8 mouse cellular contexts compared by ENCODE assay signal in the genomic region with DNA sequence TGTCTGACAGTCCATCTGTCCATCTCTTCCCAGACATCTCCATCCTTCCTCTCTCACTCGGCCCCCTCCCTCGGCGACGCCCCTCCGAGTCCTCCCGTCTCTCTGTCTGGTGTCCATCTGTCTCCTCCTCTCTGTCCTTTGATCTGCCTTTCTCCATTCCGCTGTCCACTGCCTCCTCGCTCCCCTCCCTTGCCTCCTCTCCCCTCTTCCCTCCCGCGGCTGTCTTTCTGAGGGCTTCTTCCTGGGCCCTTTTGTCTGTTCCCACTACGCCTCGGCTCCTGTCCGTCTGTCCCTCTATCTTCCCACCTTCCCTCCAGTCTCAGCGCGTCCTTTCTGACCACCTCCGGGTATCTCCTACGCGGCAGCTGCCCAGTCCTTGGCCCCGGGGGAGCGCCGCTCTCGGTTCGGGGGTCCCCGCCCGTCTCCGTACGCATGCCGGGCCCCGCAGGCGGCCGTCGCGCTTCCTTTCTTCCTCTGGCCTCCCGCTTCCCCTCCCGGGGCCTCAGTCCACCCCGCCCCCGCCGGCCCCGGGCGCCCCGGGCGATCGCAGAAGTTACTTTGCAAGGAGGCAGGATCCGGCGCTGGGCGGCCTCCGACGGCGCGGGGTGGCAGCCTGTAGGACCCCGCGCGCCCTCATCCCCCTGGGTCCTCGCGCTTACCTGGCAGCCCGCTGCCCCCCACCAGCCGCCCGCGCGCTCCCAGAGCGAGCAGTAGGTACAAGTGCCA. TPM values are rescaled to one million over a fixed set of nuclear protein-coding genes. Genes with fewer than 3 reads are reported as not detected.
DNase-seq lines count a peak whose midpoint lies in the region; ATAC-seq and TF ChIP-seq lines count a peak whose summit lies in the region.

No protein-coding gene starts in this region.

- no peaks in the 10 kb centered on the region for H3K36me3 ChIP-seq in hindbrain, embryonic 16.5 days (ENCODE audit: control insufficient read depth, insufficient read depth, low read length)
- no peaks in the 10 kb centered on the region for H3K36me3 ChIP-seq in lung, embryonic 16.5 days (ENCODE audit: control insufficient read depth, insufficient read depth, low read length)

- WGBS in cerebellum, adult 2 months = 1% methylated on average over 61 of the region's 61 CpGs
- under 1% methylated on average over 46 of the region's 61 CpGs for WGBS in hindbrain, embryonic 16.5 days
- WGBS in lung, embryonic 16.5 days = under 1% methylated on average over 52 of the region's 61 CpGs

- peak overlapping the region; percentile 22 for H3K4me3 ChIP-seq in cerebellum, adult 2 months (replicated peaks; ENCODE audit: insufficient read depth, low read depth, low read length)
- H3K4me3 ChIP-seq in hindbrain, embryonic 16.5 days (ENCODE audit: low read length) = peak overlapping the region; percentile 49
- H3K4me3 ChIP-seq in lung, embryonic 16.5 days (ENCODE audit: low read length) = peak overlapping the region; percentile 62

- ATAC-seq in hindbrain, embryonic 16.5 days = peak; percentile 11
- peak; percentile 40 for ATAC-seq in lung, embryonic 16.5 days (ENCODE audit: low read depth)

- H3K27ac ChIP-seq in cerebellum, adult 2 months (ENCODE audit: insufficient read depth, low read length) = no peak overlapping the region
- H3K27ac ChIP-seq in hindbrain, embryonic 16.5 days (ENCODE audit: low read depth, low read length) = no peak overlapping the region
- no peak overlapping the region for H3K27ac ChIP-seq in lung, embryonic 16.5 days (ENCODE audit: low read length)

- no peak for TF ChIP-seq POLR2A in cerebellum, adult 2 months (IDR thresholded peaks at IDR 0.05; ENCODE audit: borderline replicate concordance, insufficient read depth, low read length)

- DNase-seq in cerebellum, adult 2 months = no peak
- DNase-seq in cerebellum, adult 18-20 months = no peak
- peak; percentile 12 for DNase-seq in urinary bladder, postnatal 25 days (ENCODE audit: low spot score)
- no peak for DNase-seq in urinary bladder, postnatal 36 days (ENCODE audit: low spot score in 2 of 2)
- peak; percentile 19 for DNase-seq in testis, postnatal 14 days (ENCODE audit: low spot score)
- DNase-seq in cerebellum, postnatal 4 days (ENCODE audit: low spot score in 2 of 2) = no peak

- H3K9ac ChIP-seq in hindbrain, embryonic 16.5 days (ENCODE audit: low read depth, low read length) = peak overlapping the region; percentile 69
- peak overlapping the region; percentile 62 for H3K9ac ChIP-seq in lung, embryonic 16.5 days (ENCODE audit: low read length)

- peaks cover 2% of the 10 kb centered on the region; the same call in 1 of the 2 replicates for H3K4me1 ChIP-seq in cerebellum, adult 2 months (ENCODE audit: control insufficient read depth, insufficient read depth, low read length)
- H3K4me1 ChIP-seq in hindbrain, embryonic 16.5 days (ENCODE audit: control insufficient read depth, insufficient read depth, low read depth, low read length) = peaks cover 16% of the 10 kb centered on the region
- peaks cover 8% of the 10 kb centered on the region; the same call in 1 of the 2 replicates for H3K4me1 ChIP-seq in lung, embryonic 16.5 days (replicated peaks; ENCODE audit: control insufficient read depth, insufficient read depth, low read length)

- H3K27me3 ChIP-seq in cerebellum, adult 2 months (ENCODE audit: control insufficient read depth, insufficient read depth, low read length) = peaks cover 5% of the 10 kb centered on the region; the same call in 1 of the 2 replicates
- peaks cover 4% of the 10 kb centered on the region; the same call in 1 of the 2 replicates for H3K27me3 ChIP-seq in hindbrain, embryonic 16.5 days (replicated peaks; ENCODE audit: control insufficient read depth, insufficient read depth, low read length)
- H3K27me3 ChIP-seq in lung, embryonic 16.5 days (ENCODE audit: control insufficient read depth, insufficient read depth, low read depth, low read length) = peaks cover 43% of the 10 kb centered on the region

- TF ChIP-seq CTCF in cerebellum, adult 2 months (IDR thresholded peaks at IDR 0.05; ENCODE audit: borderline replicate concordance, insufficient read depth, low read depth, low read length) = no peak

- H3K9me3 ChIP-seq in hindbrain, embryonic 16.5 days (ENCODE audit: control insufficient read depth, low read length) = no peaks in the 10 kb centered on the region
- no peaks in the 10 kb centered on the region for H3K9me3 ChIP-seq in lung, embryonic 16.5 days (ENCODE audit: control insufficient read depth, low read length)

- peak overlapping the region; percentile 66 for H3K4me2 ChIP-seq in hindbrain, embryonic 16.5 days (ENCODE audit: low read length)
- peak overlapping the region; percentile 97 for H3K4me2 ChIP-seq in lung, embryonic 16.5 days (ENCODE audit: low read depth, low read length)

RNA-seq across cellular contexts. Expression of gene Scube1, which starts 0.5 kb away (rescaled TPM):
- 2.9 and 3.1 TPM in 2 replicates for polyA plus RNA-seq in cerebellum, adult 2 months (2012; rRNA removed)
- 5.8 and 9.2 TPM in 2 replicates for polyA plus RNA-seq in hindbrain, embryonic 16.5 days (2015; fragmentation: Nextera tagmentation; extraction: Ambion mirVana)
- polyA plus RNA-seq in lung, embryonic 16.5 days (2015; fragmentation: Nextera tagmentation; extraction: Ambion mirVana) = 3.8 and 4.9 TPM in 2 replicates

RNA-seq across cellular contexts. Expression of gene Mpped1, which starts 54.9 kb away (rescaled TPM):
- polyA plus RNA-seq in cerebellum, adult 2 months (2012; rRNA removed) = 9.7 and 12.0 TPM in 2 replicates
- 18.9 and 30.0 TPM in 2 replicates for polyA plus RNA-seq in hindbrain, embryonic 16.5 days (2015; fragmentation: Nextera tagmentation; extraction: Ambion mirVana)
- 0.43 and 0.73 TPM in 2 replicates for polyA plus RNA-seq in lung, embryonic 16.5 days (2015; fragmentation: Nextera tagmentation; extraction: Ambion mirVana)

Comparison
In these comparisons a context has a peak if more than half of its experiments do, and no peak if none do; other contexts are left out.
1. DNase-seq: peak in urinary bladder, postnatal 25 days (single experiment) and testis, postnatal 14 days (single experiment); none in cerebellum, adult 2 months (0 of 2), cerebellum, adult 18-20 months (0 of 2), urinary bladder, postnatal 36 days (0 of 2) and cerebellum, postnatal 4 days (0 of 2).
2. Peak in every context shown above with its lines, with median percentiles within 50 percentile points of each other: H3K4me3 ChIP-seq.